Mouse (Mus musculus) heart, adult 2 months (tissue): ENCODE measurements at regions not wholly inside any gene's neighbourhood (a gene's known extent, or its start where the extent isn't known, plus 50 kb on each side); places are given as distances from the start of the nearest gene placed in this dataset.

Experiments
- CTCF ChIP-seq: fragments of 200-600 bp; IDR thresholded peaks from 2 replicates; pipeline ENCODE4 v1.8.1; 2022; ENCODE audit warnings: antibody characterized with exemption, mild to moderate bottlenecking, moderate library complexity
- EP300 ChIP-seq: fragments of 200-500 bp; IDR thresholded peaks from 2 replicates; pipeline ENCODE4 v1.6.1; 2011; ENCODE audit warnings: low read depth, low read length, control low read depth; ENCODE audit not compliant: insufficient read depth
- POLR2A ChIP-seq: fragments of 200-500 bp; IDR thresholded peaks from 2 replicates; pipeline ENCODE4 v1.6.1; 2011; ENCODE audit warnings: mild to moderate bottlenecking, low read depth, low read length, control low read depth; ENCODE audit not compliant: insufficient read depth

- no peak for TF ChIP-seq EP300
- no peak for TF ChIP-seq CTCF
- no peak for TF ChIP-seq POLR2A
Observed at GRCm38 (mm10) chr1:34974801-34975200, 125.0 kb downstream of the Plekhb2 start.
